Mouse (Mus musculus) gastrocnemius, adult 2 months (tissue): ENCODE results near the gene Flnc. TPM values are rescaled to one million over a fixed set of nuclear protein-coding genes. Genes with fewer than 3 reads are reported as not detected.

Experiments used
- DNase-seq: peaks from one replicate; pipeline ENCODE4 v3.0.0; 2022
- H3K27ac ChIP-seq: fragments of 200-600 bp; 2 replicates; pipeline ENCODE4 v1.8.1; 2022; ENCODE audit warnings: mild to moderate bottlenecking
- H3K4me3 ChIP-seq: fragments of 200-600 bp; 2 replicates; pipeline ENCODE4 v1.8.1; 2022; ENCODE audit warnings: mild to moderate bottlenecking, moderate library complexity
- CTCF ChIP-seq: fragments of 200-600 bp; IDR thresholded peaks from 2 replicates; pipeline ENCODE4 v1.8.1; 2022; ENCODE audit warnings: antibody characterized with exemption, mild to moderate bottlenecking, moderate library complexity
- intact Hi-C: fragments of 180-260 bp; cut with DNase I; formaldehyde crosslinking; loops from one replicate; pipeline ENCODE4 v1.15.1; 2025
- total RNA-seq, 2 experiments: library from RNA; stranded (reverse); gene quantifications; 2 replicates each; pipeline ENCODE4 v1.2.3; 2021

Flnc gene
- total RNA-seq, 2 experiments from 2014 or later: 285 to 430 TPM

- peak within 1 kb of the TSS; percentile 84 for H3K27ac ChIP-seq
- H3K4me3 ChIP-seq: peak within 1 kb of the TSS; percentile 78
- intact Hi-C loops: no loop called here
- no peak for TF ChIP-seq CTCF
- DNase-seq: peak; percentile 95
Measured at GRCm38 (mm10) chr6:29467583-29468354, 34.7 kb downstream of the Flnc start, which contains the start of gene Atp6v1f. Atp6v1f (plus strand) TSS chr6:29467718.

- Histone ChIP-seq H3K27ac (no peak overlapping the region), H3K4me3 (peak overlapping the region; percentile 78; the same call in 1 of the 2 replicates)
- intact Hi-C loops: no loop called here
- no peak for DNase-seq
- no peak for TF ChIP-seq CTCF
Measured at GRCm38 (mm10) chr6:29468851-29469250, 35.8 kb downstream of the Flnc start.

GRCm38 (mm10) chr6:29471137-29471536 lies 38.1 kb downstream of the Flnc start, which contains the start of gene Atp6v1fnb:
Atp6v1fnb (plus strand) TSS chr6:29471437.
- DNase-seq: no peak
- intact Hi-C loops: no loop called here
- Histone ChIP-seq H3K27ac (no peak within 1 kb of the TSS), H3K4me3 (no peak within 1 kb of the TSS)
- TF ChIP-seq CTCF: no peak

GRCm38 (mm10) chr6:29473941-29474691 lies 41.1 kb downstream of the Flnc start:
- H3K4me3 ChIP-seq: peak overlapping the region; percentile 62
- peak; percentile 80 for DNase-seq
- intact Hi-C loops: no loop called here
- peak overlapping the region; percentile 16; the same call in 1 of the 2 replicates for H3K27ac ChIP-seq
- TF ChIP-seq CTCF: no peak

GRCm38 (mm10) chr6:29474736-29475135 lies 41.7 kb downstream of the Flnc start:
- TF ChIP-seq CTCF: no peak
- Histone ChIP-seq H3K27ac (no peak overlapping the region), H3K4me3 (no peak overlapping the region)
- no peak for DNase-seq
- intact Hi-C loops: no loop called here

GRCm38 (mm10) chr6:29482691-29483090 lies 49.6 kb downstream of the Flnc start:
- Histone ChIP-seq H3K4me3 (no peak overlapping the region), H3K27ac (no peak overlapping the region)
- intact Hi-C loops: no loop called here
- DNase-seq: no peak
- no peak for TF ChIP-seq CTCF

GRCm38 (mm10) chr6:29484716-29485559 lies 51.9 kb downstream of the Flnc start:
- intact Hi-C loops: loop anchor here (5.0 kb wide), 2 partner anchors 88 to 123 kb away; partner anchors contain the start of gene Ccdc136
- TF ChIP-seq CTCF: peak; percentile 82
- Histone ChIP-seq H3K27ac (no peak overlapping the region), H3K4me3 (peak overlapping the region; percentile 68)
- peak; percentile 75 for DNase-seq

GRCm38 (mm10) chr6:29485951-29486350 lies 52.9 kb downstream of the Flnc start:
- Histone ChIP-seq H3K27ac (no peak overlapping the region), H3K4me3 (no peak overlapping the region)
- no peak for TF ChIP-seq CTCF
- no peak for DNase-seq
- intact Hi-C loops: loop anchor here (5.0 kb wide), 2 partner anchors 89 to 124 kb away; partner anchors contain the start of gene Ccdc136

- intact Hi-C loops: no loop called here
- no peak for TF ChIP-seq CTCF
- peak; percentile 59 for DNase-seq
- H3K27ac ChIP-seq: peak overlapping the region; percentile 58
- H3K4me3 ChIP-seq: no peak overlapping the region
Measured at GRCm38 (mm10) chr6:29494101-29494500, 61.0 kb downstream of the Flnc start.

GRCm38 (mm10) chr6:29496270-29496669 lies 63.2 kb downstream of the Flnc start:
- TF ChIP-seq CTCF: no peak
- DNase-seq: no peak
- intact Hi-C loops: no loop called here
- no peak overlapping the region for H3K4me3 ChIP-seq
- H3K27ac ChIP-seq: no peak overlapping the region

GRCm38 (mm10) chr6:29497791-29498190 lies 64.7 kb downstream of the Flnc start:
- no peak for DNase-seq
- intact Hi-C loops: no loop called here
- H3K4me3 ChIP-seq: no peak overlapping the region
- no peak overlapping the region for H3K27ac ChIP-seq
- TF ChIP-seq CTCF: no peak

GRCm38 (mm10) chr6:29500177-29500576 lies 67.1 kb downstream of the Flnc start:
- intact Hi-C loops: no loop called here
- no peak overlapping the region for H3K27ac ChIP-seq
- DNase-seq: no peak
- no peak for TF ChIP-seq CTCF
- H3K4me3 ChIP-seq: no peak overlapping the region

GRCm38 (mm10) chr6:29500810-29501209 lies 67.8 kb downstream of the Flnc start:
- TF ChIP-seq CTCF: no peak
- DNase-seq: no peak
- Histone ChIP-seq H3K27ac (no peak overlapping the region), H3K4me3 (no peak overlapping the region)
- intact Hi-C loops: no loop called here
